Mouse (Mus musculus) erythroblast, embryonic 14.5 days (primary cell): Measurements from ENCODE around the gene Srpr.

ENCODE experiments used
- GATA1 ChIP-seq: IDR thresholded peaks from 2 replicates; pipeline ENCODE4 v1.6.1; 2012; ENCODE audit warnings: low read length, inconsistent platforms, mixed read lengths
- TAL1 ChIP-seq: IDR thresholded peaks from 3 replicates; pipeline ENCODE4 v1.6.1; 2012; ENCODE audit warnings: low read length, inconsistent platforms, mixed read lengths

GRCm38 (mm10) chr9:35188700-35189099 lies 11.3 kb upstream of the Srpr start:
- TF ChIP-seq TAL1 (no peak), GATA1 (no peak)
